24 mouse cellular contexts compared by ENCODE assay signal in the genomic region with DNA sequence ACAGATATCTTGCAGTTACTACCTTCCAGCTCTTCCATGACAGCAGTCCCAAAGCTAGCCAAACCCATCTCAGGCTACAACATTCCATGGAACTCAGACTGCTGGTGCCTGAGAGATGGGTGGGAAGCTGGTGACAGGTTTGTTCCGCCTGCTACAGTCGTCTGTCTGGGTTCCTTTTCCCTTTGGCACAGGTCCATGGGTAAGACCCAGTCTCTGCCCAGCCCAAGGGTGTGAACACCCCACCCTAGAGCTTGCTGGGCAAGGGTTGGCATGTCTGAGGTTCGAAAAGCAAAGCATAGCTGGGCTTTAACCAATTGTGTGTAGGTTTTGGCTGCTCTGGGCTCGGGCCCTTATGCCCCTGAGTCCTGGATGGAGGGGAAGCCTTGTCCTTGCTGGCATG. TPM values are rescaled to one million over a fixed set of nuclear protein-coding genes. Genes with fewer than 3 reads are reported as not detected.
DNase-seq lines count a peak whose midpoint lies in the region; ATAC-seq and TF ChIP-seq lines count a peak whose summit lies in the region.
"Had no signal": no experiment of that assay in that cellular context is flagged by ENCODE, and none has a peak within 500 bp of the region (broad histone marks: within the 10 kb centered on the region; RNA-seq: fewer than 3 reads in every experiment).

No protein-coding gene starts in this region.

- 63% methylated on average over 4 of the region's 4 CpGs for WGBS in embryonic facial prominence, embryonic 13.5 days
- WGBS in embryonic facial prominence, embryonic 10.5 days = 82% methylated on average over 4 of the region's 4 CpGs
- 49% methylated on average over 4 of the region's 4 CpGs for WGBS in lung, embryonic 16.5 days
- WGBS in embryonic facial prominence, embryonic 15.5 days = 49% methylated on average over 4 of the region's 4 CpGs
- 39% methylated on average over 4 of the region's 4 CpGs for WGBS in stomach, postnatal 0 days
- WGBS in intestine, postnatal 0 days = 51% methylated on average over 4 of the region's 4 CpGs

- TF ChIP-seq EP300 in stomach, postnatal 0 days (optimal IDR thresholded peaks at IDR 0.05) = no peak

- H3K36me3 ChIP-seq in embryonic facial prominence, embryonic 13.5 days = no peaks in the 10 kb centered on the region
- peaks cover 2% of the 10 kb centered on the region; the same call in 1 of the 2 replicates for H3K36me3 ChIP-seq in embryonic facial prominence, embryonic 10.5 days (replicated peaks)
- no peaks in the 10 kb centered on the region for H3K36me3 ChIP-seq in lung, embryonic 16.5 days (ENCODE audit: control insufficient read depth, insufficient read depth, low read length)
- no peaks in the 10 kb centered on the region for H3K36me3 ChIP-seq in embryonic facial prominence, embryonic 15.5 days
- H3K36me3 ChIP-seq in stomach, postnatal 0 days (ENCODE audit: control insufficient read depth, insufficient read depth, low read length) = no peaks in the 10 kb centered on the region; the same call in 1 of the 2 replicates
- no peaks in the 10 kb centered on the region for H3K36me3 ChIP-seq in intestine, postnatal 0 days (ENCODE audit: control insufficient read depth, insufficient read depth)
- H3K36me3 ChIP-seq: heart, embryonic 13.5 days; limb, embryonic 13.5 days had no signal

- DNase-seq in embryonic facial prominence, embryonic 10.5 days (ENCODE audit: low spot score) = no peak
- no peak for DNase-seq in lung, postnatal 4 days
- DNase-seq in stomach, postnatal 0 days (ENCODE audit: low spot score) = peak; percentile 45
- no peak for DNase-seq in left cerebral cortex, adult 11 months (ENCODE audit: low spot score)
- DNase-seq: adrenal gland, postnatal 25 days; cerebellum, adult 11-12 months; gastrocnemius, postnatal 10 days; heart, postnatal 14 days; kidney, adult 11 months; kidney, postnatal 14 days; liver, postnatal 0 days; midbrain, embryonic 14.5 days; right cerebral cortex, postnatal 4 days; thymus, postnatal 14 days had no signal

- no peak overlapping the region for H3K4me2 ChIP-seq in embryonic facial prominence, embryonic 13.5 days
- H3K4me2 ChIP-seq in lung, embryonic 16.5 days (ENCODE audit: low read depth, low read length) = no peak overlapping the region
- H3K4me2 ChIP-seq in embryonic facial prominence, embryonic 15.5 days (replicated peaks) = no peak overlapping the region
- H3K4me2 ChIP-seq in stomach, postnatal 0 days (replicated peaks; ENCODE audit: low read depth) = no peak overlapping the region
- no peak overlapping the region for H3K4me2 ChIP-seq in intestine, postnatal 0 days (replicated peaks; ENCODE audit: low read depth)
- H3K4me2 ChIP-seq: forebrain, embryonic 12.5 days; heart, embryonic 13.5 days; limb, embryonic 13.5 days; liver, embryonic 12.5 days had no signal

- H3K4me3 ChIP-seq in embryonic facial prominence, embryonic 13.5 days = no peak overlapping the region
- H3K4me3 ChIP-seq in embryonic facial prominence, embryonic 10.5 days = no peak overlapping the region
- no peak overlapping the region for H3K4me3 ChIP-seq in lung, embryonic 16.5 days (ENCODE audit: low read length)
- no peak overlapping the region for H3K4me3 ChIP-seq in embryonic facial prominence, embryonic 15.5 days (replicated peaks)
- H3K4me3 ChIP-seq in stomach, postnatal 0 days (ENCODE audit: low read depth, low read length) = no peak overlapping the region
- no peak overlapping the region for H3K4me3 ChIP-seq in intestine, postnatal 0 days (ENCODE audit: low read depth, low read length)
- H3K4me3 ChIP-seq: forebrain, embryonic 12.5 days; heart, embryonic 13.5 days; left cerebral cortex, adult 2 months; limb, embryonic 13.5 days; liver, embryonic 12.5 days had no signal

- ATAC-seq in embryonic facial prominence, embryonic 13.5 days (ENCODE audit: insufficient number of reproducible peaks, insufficient read depth, low FRiP score, low TSS enrichment, low read depth) = no peak
- 0 out of 2 replicates have a peak, but pooled peaks have one; percentile 16 for ATAC-seq in lung, embryonic 16.5 days (ENCODE audit: low read depth)
- 0 out of 2 replicates have a peak, but pooled peaks have one; percentile 22 for ATAC-seq in embryonic facial prominence, embryonic 15.5 days (ENCODE audit: insufficient number of reproducible peaks, low FRiP score, low TSS enrichment, low read depth)
- peak; percentile 56; the same call in 1 of the 2 replicates for ATAC-seq in stomach, postnatal 0 days (ENCODE audit: low FRiP score, low TSS enrichment)
- ATAC-seq in intestine, postnatal 0 days = no peak
- ATAC-seq: liver, embryonic 12.5 days; liver, postnatal 0 days had no signal

- 0 out of 2 replicates have a peak overlapping the region, but pooled peaks have one; percentile 22 for H3K27ac ChIP-seq in embryonic facial prominence, embryonic 13.5 days
- H3K27ac ChIP-seq in embryonic facial prominence, embryonic 10.5 days (replicated peaks) = no peak overlapping the region
- H3K27ac ChIP-seq in lung, embryonic 16.5 days (ENCODE audit: low read length) = no peak overlapping the region
- H3K27ac ChIP-seq in embryonic facial prominence, embryonic 15.5 days (replicated peaks) = peak overlapping the region; percentile 78
- peak overlapping the region; percentile 77 for H3K27ac ChIP-seq in stomach, postnatal 0 days (replicated peaks)
- no peak overlapping the region for H3K27ac ChIP-seq in intestine, postnatal 0 days (ENCODE audit: low read depth, low read length)
- H3K27ac ChIP-seq: forebrain, embryonic 12.5 days; heart, embryonic 13.5 days; left cerebral cortex, adult 2 months; limb, embryonic 13.5 days; liver, embryonic 12.5 days; macrophage had no signal

- TF ChIP-seq CTCF in stomach, postnatal 0 days (IDR thresholded peaks at IDR 0.05; ENCODE audit: low read depth) = no peak
- no peak for TF ChIP-seq CTCF in intestine, postnatal 0 days (IDR thresholded peaks at IDR 0.05; ENCODE audit: low read depth)

- no peaks in the 10 kb centered on the region for H3K27me3 ChIP-seq in embryonic facial prominence, embryonic 13.5 days
- peaks cover 3% of the 10 kb centered on the region for H3K27me3 ChIP-seq in embryonic facial prominence, embryonic 10.5 days (replicated peaks; ENCODE audit: low read depth, poor library complexity, severe bottlenecking)
- no peaks in the 10 kb centered on the region for H3K27me3 ChIP-seq in lung, embryonic 16.5 days (ENCODE audit: control insufficient read depth, insufficient read depth, low read depth, low read length)
- H3K27me3 ChIP-seq in embryonic facial prominence, embryonic 15.5 days = no peaks in the 10 kb centered on the region
- no peaks in the 10 kb centered on the region for H3K27me3 ChIP-seq in stomach, postnatal 0 days (ENCODE audit: control insufficient read depth, insufficient read depth, low read length)
- H3K27me3 ChIP-seq in intestine, postnatal 0 days (replicated peaks; ENCODE audit: control insufficient read depth, insufficient read depth, low read length) = no peaks in the 10 kb centered on the region
- H3K27me3 ChIP-seq: heart, embryonic 13.5 days; limb, embryonic 13.5 days had no signal

- no peaks in the 10 kb centered on the region for H3K9me3 ChIP-seq in embryonic facial prominence, embryonic 13.5 days
- H3K9me3 ChIP-seq in embryonic facial prominence, embryonic 10.5 days = no peaks in the 10 kb centered on the region
- no peaks in the 10 kb centered on the region for H3K9me3 ChIP-seq in lung, embryonic 16.5 days (ENCODE audit: control insufficient read depth, low read length)
- no peaks in the 10 kb centered on the region for H3K9me3 ChIP-seq in embryonic facial prominence, embryonic 15.5 days (replicated peaks)
- H3K9me3 ChIP-seq in stomach, postnatal 0 days (ENCODE audit: control insufficient read depth, low read length) = no peaks in the 10 kb centered on the region
- H3K9me3 ChIP-seq in intestine, postnatal 0 days (ENCODE audit: control insufficient read depth) = no peaks in the 10 kb centered on the region
- H3K9me3 ChIP-seq: forebrain, embryonic 12.5 days; heart, embryonic 13.5 days; limb, embryonic 13.5 days; liver, embryonic 12.5 days had no signal

- no peak overlapping the region for H3K9ac ChIP-seq in embryonic facial prominence, embryonic 13.5 days
- no peak overlapping the region for H3K9ac ChIP-seq in lung, embryonic 16.5 days (ENCODE audit: low read length)
- no peak overlapping the region for H3K9ac ChIP-seq in embryonic facial prominence, embryonic 15.5 days
- no peak overlapping the region for H3K9ac ChIP-seq in stomach, postnatal 0 days (ENCODE audit: low read length)
- H3K9ac ChIP-seq in intestine, postnatal 0 days (ENCODE audit: low read depth, low read length) = no peak overlapping the region
- H3K9ac ChIP-seq: forebrain, embryonic 12.5 days; heart, embryonic 13.5 days; limb, embryonic 13.5 days; liver, embryonic 12.5 days; liver, postnatal 0 days had no signal

- peaks cover 11% of the 10 kb centered on the region for H3K4me1 ChIP-seq in embryonic facial prominence, embryonic 13.5 days
- H3K4me1 ChIP-seq in embryonic facial prominence, embryonic 10.5 days = peaks cover 18% of the 10 kb centered on the region; the same call in 1 of the 2 replicates
- H3K4me1 ChIP-seq in lung, embryonic 16.5 days (replicated peaks; ENCODE audit: control insufficient read depth, insufficient read depth, low read length) = 0 out of 2 replicates have a peak, but pooled peaks cover 2% of the 10 kb centered on the region
- peaks cover 14% of the 10 kb centered on the region for H3K4me1 ChIP-seq in embryonic facial prominence, embryonic 15.5 days
- H3K4me1 ChIP-seq in stomach, postnatal 0 days (replicated peaks; ENCODE audit: control insufficient read depth, insufficient read depth) = no peaks in the 10 kb centered on the region; the same call in 1 of the 2 replicates
- 0 out of 2 replicates have a peak, but pooled peaks cover 7% of the 10 kb centered on the region for H3K4me1 ChIP-seq in intestine, postnatal 0 days (replicated peaks; ENCODE audit: control insufficient read depth, insufficient read depth, low read length)
- H3K4me1 ChIP-seq: forebrain, embryonic 12.5 days; limb, embryonic 13.5 days; liver, embryonic 12.5 days had no signal

RNA-seq across cellular contexts. Expression of a gene that starts 30.1 kb away (rescaled TPM):
- 9.6 and 10.0 TPM in 2 replicates for polyA plus RNA-seq in embryonic facial prominence, embryonic 13.5 days (2015; fragmentation: Nextera tagmentation; extraction: Ambion mirVana)
- polyA plus RNA-seq in embryonic facial prominence, embryonic 10.5 days (2016; fragmentation: Nextera tagmentation; extraction: Ambion mirVana) = 10.7 and 12.0 TPM in 2 replicates
- 11.5 and 12.7 TPM in 2 replicates for polyA plus RNA-seq in lung, embryonic 16.5 days (2015; fragmentation: Nextera tagmentation; extraction: Ambion mirVana)
- 9.7 and 10.6 TPM in 2 replicates for polyA plus RNA-seq in embryonic facial prominence, embryonic 15.5 days (2015; fragmentation: Nextera tagmentation; extraction: Ambion mirVana)
- polyA plus RNA-seq in stomach, postnatal 0 days (2015; fragmentation: Nextera tagmentation; extraction: Ambion mirVana) = 7.8 and 8.9 TPM in 2 replicates
- 12.5 and 13.4 TPM in 2 replicates for polyA plus RNA-seq in intestine, postnatal 0 days (2015; fragmentation: Nextera tagmentation; extraction: Ambion mirVana)

RNA-seq across cellular contexts. Expression of a gene that starts 58.8 kb away (rescaled TPM):
- polyA plus RNA-seq in embryonic facial prominence, embryonic 13.5 days (2015; fragmentation: Nextera tagmentation; extraction: Ambion mirVana) = 40.6 and 46.1 TPM in 2 replicates
- polyA plus RNA-seq in embryonic facial prominence, embryonic 10.5 days (2016; fragmentation: Nextera tagmentation; extraction: Ambion mirVana) = 44.3 and 44.6 TPM in 2 replicates
- 16.4 and 25.9 TPM in 2 replicates for polyA plus RNA-seq in lung, embryonic 16.5 days (2015; fragmentation: Nextera tagmentation; extraction: Ambion mirVana)
- polyA plus RNA-seq in embryonic facial prominence, embryonic 15.5 days (2015; fragmentation: Nextera tagmentation; extraction: Ambion mirVana) = 41.2 and 42.3 TPM in 2 replicates
- 15.2 and 16.1 TPM in 2 replicates for polyA plus RNA-seq in stomach, postnatal 0 days (2015; fragmentation: Nextera tagmentation; extraction: Ambion mirVana)
- 15.2 and 17.2 TPM in 2 replicates for polyA plus RNA-seq in intestine, postnatal 0 days (2015; fragmentation: Nextera tagmentation; extraction: Ambion mirVana)

Comparison
In these comparisons a context has a peak if more than half of its experiments do, and no peak if none do; other contexts are left out.
1. ATAC-seq: peak in lung, embryonic 16.5 days (single experiment), embryonic facial prominence, embryonic 15.5 days (single experiment) and stomach, postnatal 0 days (single experiment); none in embryonic facial prominence, embryonic 13.5 days (single experiment) and intestine, postnatal 0 days (single experiment).
2. H3K27ac ChIP-seq: peak in embryonic facial prominence, embryonic 13.5 days (single experiment), embryonic facial prominence, embryonic 15.5 days (single experiment) and stomach, postnatal 0 days (single experiment); none in embryonic facial prominence, embryonic 10.5 days (single experiment), lung, embryonic 16.5 days (single experiment) and intestine, postnatal 0 days (single experiment).